Mouse (Mus musculus) heart, adult 2 months (tissue): Measurements from ENCODE around the gene Pus7l. TPM values are rescaled to one million over a fixed set of nuclear protein-coding genes. Genes with fewer than 3 reads are reported as not detected.
A peak's percentile ranks its signal among the peaks of the same experiment; 100 is the strongest.

Experiments used
- DNase-seq, 2 experiments: peaks; one replicate each; pipeline ENCODE4 v3.0.0; 2021
- H3K27ac ChIP-seq: fragments of 200-600 bp; 2 replicates; pipeline ENCODE4 v1.8.1; 2022
- H3K27me3 ChIP-seq: fragments of 200-500 bp; 2 replicates; pipeline ENCODE4 v1.6.1; 2012; ENCODE audit warnings: mild to moderate bottlenecking, low read length, inconsistent platforms, mixed read lengths; ENCODE audit not compliant: control insufficient read depth, insufficient read depth
- H3K36me3 ChIP-seq: fragments of 200-500 bp; 2 replicates; pipeline ENCODE4 v1.6.1; 2012; ENCODE audit warnings: low read length, inconsistent platforms; ENCODE audit not compliant: control insufficient read depth, insufficient read depth
- H3K4me1 ChIP-seq: fragments of 200-500 bp; 2 replicates; pipeline ENCODE4 v1.6.1; 2011; ENCODE audit warnings: low read length; ENCODE audit not compliant: control insufficient read depth, insufficient read depth
- H3K4me3 ChIP-seq: fragments of 200-600 bp; 2 replicates; pipeline ENCODE4 v1.8.1; 2022
- H3K79me2 ChIP-seq: fragments of 200-500 bp; replicated peaks from 2 replicates; pipeline ENCODE4 v1.6.1; 2012; ENCODE audit warnings: mild to moderate bottlenecking, inconsistent platforms, low read length, moderate library complexity, mixed read lengths; ENCODE audit not compliant: control insufficient read depth, insufficient read depth
- H3K9ac ChIP-seq: fragments of 200-500 bp; 2 replicates; pipeline ENCODE4 v1.6.1; 2012; ENCODE audit warnings: low read depth, mild to moderate bottlenecking, control low read depth, inconsistent platforms, low read length, mixed read lengths
- CTCF ChIP-seq: fragments of 200-600 bp; IDR thresholded peaks from 2 replicates; pipeline ENCODE4 v1.8.1; 2022; ENCODE audit warnings: antibody characterized with exemption, mild to moderate bottlenecking, moderate library complexity
- EP300 ChIP-seq: fragments of 200-500 bp; IDR thresholded peaks from 2 replicates; pipeline ENCODE4 v1.6.1; 2011; ENCODE audit warnings: low read depth, low read length, control low read depth; ENCODE audit not compliant: insufficient read depth
- POLR2A ChIP-seq: fragments of 200-500 bp; IDR thresholded peaks from 2 replicates; pipeline ENCODE4 v1.6.1; 2011; ENCODE audit warnings: mild to moderate bottlenecking, low read depth, low read length, control low read depth; ENCODE audit not compliant: insufficient read depth
- WGBS: fragments of 180-500 bp; shearing (Covaris S2); methylation state at CpG from one replicate; pipeline ENCODE4 v1.1.7; 2018; 5-methylcytosine and 5-hydroxymethylcytosine counted together
- intact Hi-C: fragments of 180-260 bp; cut with DNase I; formaldehyde crosslinking; loops from one replicate; pipeline ENCODE4 v1.15.1; 2025
- polyA plus RNA-seq: library from polyadenylated mRNA; depleted of rRNA; stranded (reverse); fragments of >200 nt; gene quantifications from 2 replicates; pipeline ENCODE4 v1.2.3, GENCODE M21; 2012
- total RNA-seq, 2 experiments: library from RNA; stranded (reverse); gene quantifications; 2 replicates each; pipeline ENCODE4 v1.2.3; 2021

Pus7l gene
- total and polyA plus RNA-seq, 3 experiments, result 1.3 to 2.0 (median 1.3) TPM

- DNase-seq, result no peak
- Histone ChIP-seq H3K4me3 (no peak overlapping the region), H3K4me1 (no peaks in the 10 kb centered on the region), H3K79me2 (no peaks in the 10 kb centered on the region), H3K36me3 (no peaks in the 10 kb centered on the region), H3K27ac (no peak overlapping the region), H3K27me3 (no peaks in the 10 kb centered on the region), H3K9ac (no peak overlapping the region)
- no peak for TF ChIP-seq CTCF
- no peak for TF ChIP-seq EP300
- TF ChIP-seq POLR2A, result no peak
- intact Hi-C loops, result no loop called here
- WGBS, result 90% methylated on average over 10 of the region's 10 CpGs
Measured at GRCm38 (mm10) chr15:94568496-94569182, 25.3 kb upstream of the Pus7l start.

- H3K36me3 ChIP-seq, result no peaks in the 10 kb centered on the region
- WGBS, result 75% methylated on average over 9 of the region's 9 CpGs
- H3K4me3 ChIP-seq, result no peak overlapping the region
- no peaks in the 10 kb centered on the region for H3K4me1 ChIP-seq
- no peaks in the 10 kb centered on the region for H3K79me2 ChIP-seq
- TF ChIP-seq POLR2A (no peak), CTCF (no peak), EP300 (no peak)
- H3K27ac ChIP-seq, result no peak overlapping the region
- no peak overlapping the region for H3K9ac ChIP-seq
- H3K27me3 ChIP-seq, result no peaks in the 10 kb centered on the region
- intact Hi-C loops, result no loop called here
- DNase-seq, result no peak
Measured at GRCm38 (mm10) chr15:94565854-94566253, 22.5 kb upstream of the Pus7l start.

GRCm38 (mm10) chr15:94564909-94565308 lies 21.6 kb upstream of the Pus7l start:
- no peak overlapping the region for H3K9ac ChIP-seq

GRCm38 (mm10) chr15:94558895-94559656 lies 15.7 kb upstream of the Pus7l start:
- no peak for DNase-seq

More at GRCm38 (mm10) chr15:94564909-94565308, 21.6 kb upstream of the Pus7l start:
- intact Hi-C loops, result no loop called here
- TF ChIP-seq CTCF (no peak), POLR2A (no peak), EP300 (no peak)
- Histone ChIP-seq H3K4me3 (no peak overlapping the region), H3K27ac (no peak overlapping the region), H3K4me1 (no peaks in the 10 kb centered on the region), H3K79me2 (no peaks in the 10 kb centered on the region), H3K36me3 (no peaks in the 10 kb centered on the region), H3K27me3 (no peaks in the 10 kb centered on the region)
- WGBS, result 85% methylated on average over 2 of the region's 2 CpGs
- DNase-seq, result no peak

GRCm38 (mm10) chr15:94557442-94557841 lies 14.1 kb upstream of the Pus7l start:
- Histone ChIP-seq H3K27ac (no peak overlapping the region), H3K4me3 (no peak overlapping the region), H3K27me3 (no peaks in the 10 kb centered on the region), H3K4me1 (no peaks in the 10 kb centered on the region), H3K9ac (no peak overlapping the region), H3K36me3 (no peaks in the 10 kb centered on the region), H3K79me2 (no peaks in the 10 kb centered on the region)
- TF ChIP-seq CTCF (peak; percentile 98), EP300 (0 out of 2 replicates have a peak, but pooled peaks have one; percentile 34), POLR2A (no peak)
- peak; percentile 73 to 87 for DNase-seq
- intact Hi-C loops, result no loop called here
- 19% methylated on average over 7 of the region's 7 CpGs for WGBS

More at GRCm38 (mm10) chr15:94558895-94559656, 15.7 kb upstream of the Pus7l start:
- H3K36me3 ChIP-seq, result no peaks in the 10 kb centered on the region
- intact Hi-C loops, result loop anchor here (1.0 to 2.0 kb wide), 2 partner anchors 42 to 102 kb away; no protein-coding TSS in a partner anchor
- no peaks in the 10 kb centered on the region for H3K27me3 ChIP-seq
- 58% methylated on average over 17 of the region's 17 CpGs for WGBS
- H3K79me2 ChIP-seq, result no peaks in the 10 kb centered on the region
- no peaks in the 10 kb centered on the region for H3K4me1 ChIP-seq
- TF ChIP-seq POLR2A (no peak), CTCF (no peak), EP300 (no peak)
- H3K27ac ChIP-seq, result no peak overlapping the region
- H3K4me3 ChIP-seq, result no peak overlapping the region
- no peak overlapping the region for H3K9ac ChIP-seq

- Histone ChIP-seq H3K4me3 (no peak overlapping the region), H3K9ac (no peak overlapping the region), H3K4me1 (no peaks in the 10 kb centered on the region), H3K27me3 (no peaks in the 10 kb centered on the region), H3K79me2 (no peaks in the 10 kb centered on the region), H3K36me3 (no peaks in the 10 kb centered on the region), H3K27ac (no peak overlapping the region)
- TF ChIP-seq POLR2A (no peak), EP300 (no peak), CTCF (no peak)
- 93% methylated on average over 9 of the region's 9 CpGs for WGBS
- no peak for DNase-seq
- intact Hi-C loops, result no loop called here
Measured at GRCm38 (mm10) chr15:94553536-94553935, 10.2 kb upstream of the Pus7l start.
